Mouse (Mus musculus): Measurements from ENCODE around the gene Usp47. TPM values are rescaled to one million over a fixed set of nuclear protein-coding genes. Genes with fewer than 3 reads are reported as not detected.
A peak's percentile ranks its signal among the peaks of the same experiment; 100 is the strongest.

Usp47 gene
- 68.0 and 79.8 TPM in 2 replicates for polyA plus RNA-seq (2015; fragmentation: Nextera tagmentation; extraction: Ambion mirVana)

- Histone ChIP-seq H3K9me3 (no peaks in the 10 kb centered on the region), H3K27ac (replicated peaks) (peak within 1 kb of the TSS; percentile 99), H3K4me1 (replicated peaks) (peaks cover 46% of the 10 kb centered on the region), H3K4me2 (peak within 1 kb of the TSS; percentile 91), H3K4me3 (peak within 1 kb of the TSS; percentile 92), H3K36me3 (no peaks in the 10 kb centered on the region), H3K27me3 (no peaks in the 10 kb centered on the region), H3K9ac (peak within 1 kb of the TSS; percentile 100)
- 0% methylated on average over 44 of the region's 54 CpGs for WGBS
- ATAC-seq (ENCODE audit: low read depth), result peak; percentile 95
Observed at GRCm38 (mm10) chr7:112023150-112023600, at the start of gene Usp47. Usp47 (plus strand) TSS chr7:112023504.

GRCm38 (mm10) chr7:111976401-111976800, 46.9 kb upstream of the Usp47 start:
- ATAC-seq (ENCODE audit: low read depth), result no peak
- Histone ChIP-seq H3K27me3 (no peaks in the 10 kb centered on the region), H3K4me1 (replicated peaks) (no peaks in the 10 kb centered on the region), H3K27ac (replicated peaks) (no peak overlapping the region), H3K9ac (no peak overlapping the region), H3K4me2 (no peak overlapping the region), H3K9me3 (no peaks in the 10 kb centered on the region), H3K36me3 (no peaks in the 10 kb centered on the region), H3K4me3 (no peak overlapping the region)
- 78% methylated on average over 2 of the region's 2 CpGs for WGBS

GRCm38 (mm10) chr7:111977871-111978270, 45.4 kb upstream of the Usp47 start:
- WGBS, result 93% methylated on average over 3 of the region's 3 CpGs
- no peak for ATAC-seq (ENCODE audit: low read depth)
- no peak overlapping the region for H3K9ac ChIP-seq
- H3K4me2 ChIP-seq, result no peak overlapping the region
- H3K36me3 ChIP-seq, result no peaks in the 10 kb centered on the region
- no peak overlapping the region for H3K27ac ChIP-seq (replicated peaks)
- no peaks in the 10 kb centered on the region for H3K4me1 ChIP-seq (replicated peaks)
- H3K9me3 ChIP-seq, result no peaks in the 10 kb centered on the region
- H3K4me3 ChIP-seq, result no peak overlapping the region
- H3K27me3 ChIP-seq, result no peaks in the 10 kb centered on the region

- H3K9ac ChIP-seq, result no peak overlapping the region
- 95% methylated on average over 15 of the region's 15 CpGs for WGBS
- H3K27ac ChIP-seq (replicated peaks), result no peak overlapping the region
- H3K4me2 ChIP-seq, result no peak overlapping the region
- H3K36me3 ChIP-seq, result no peaks in the 10 kb centered on the region
- no peaks in the 10 kb centered on the region for H3K27me3 ChIP-seq
- H3K9me3 ChIP-seq, result no peaks in the 10 kb centered on the region
- no peaks in the 10 kb centered on the region for H3K4me1 ChIP-seq (replicated peaks)
- H3K4me3 ChIP-seq, result no peak overlapping the region
- no peak for ATAC-seq (ENCODE audit: low read depth)
Observed at GRCm38 (mm10) chr7:111982296-111982695, 41.0 kb upstream of the Usp47 start.

GRCm38 (mm10) chr7:111984530-111984929, 38.8 kb upstream of the Usp47 start:
- no peaks in the 10 kb centered on the region for H3K9me3 ChIP-seq
- H3K4me2 ChIP-seq, result no peak overlapping the region
- H3K4me1 ChIP-seq (replicated peaks), result no peaks in the 10 kb centered on the region
- no peak overlapping the region for H3K4me3 ChIP-seq
- H3K36me3 ChIP-seq, result no peaks in the 10 kb centered on the region
- ATAC-seq (ENCODE audit: low read depth), result no peak
- no peaks in the 10 kb centered on the region for H3K27me3 ChIP-seq
- no peak overlapping the region for H3K9ac ChIP-seq
- WGBS, result 98% methylated on average over 3 of the region's 3 CpGs
- no peak overlapping the region for H3K27ac ChIP-seq (replicated peaks)

- Histone ChIP-seq H3K9ac (no peak overlapping the region), H3K27me3 (no peaks in the 10 kb centered on the region), H3K27ac (replicated peaks) (no peak overlapping the region), H3K9me3 (no peaks in the 10 kb centered on the region), H3K4me3 (no peak overlapping the region), H3K4me1 (replicated peaks) (no peaks in the 10 kb centered on the region), H3K36me3 (no peaks in the 10 kb centered on the region), H3K4me2 (no peak overlapping the region)
- ATAC-seq (ENCODE audit: low read depth), result no peak
- WGBS, result 82% methylated on average over 4 of the region's 4 CpGs
Observed at GRCm38 (mm10) chr7:111985266-111985665, 38.0 kb upstream of the Usp47 start.

- Histone ChIP-seq H3K9me3 (no peaks in the 10 kb centered on the region), H3K4me2 (no peak overlapping the region), H3K27ac (replicated peaks) (no peak overlapping the region), H3K4me1 (replicated peaks) (no peaks in the 10 kb centered on the region), H3K36me3 (no peaks in the 10 kb centered on the region), H3K27me3 (no peaks in the 10 kb centered on the region), H3K9ac (no peak overlapping the region), H3K4me3 (no peak overlapping the region)
- ATAC-seq (ENCODE audit: low read depth), result no peak
- WGBS, result 85% methylated on average over 3 of the region's 3 CpGs
Observed at GRCm38 (mm10) chr7:111986906-111987305, 36.4 kb upstream of the Usp47 start.

GRCm38 (mm10) chr7:111997441-111997840, 25.9 kb upstream of the Usp47 start:
- H3K36me3 ChIP-seq, result no peaks in the 10 kb centered on the region
- H3K4me3 ChIP-seq, result no peak overlapping the region
- peaks cover 17% of the 10 kb centered on the region; the same call in 1 of the 2 replicates for H3K9me3 ChIP-seq
- H3K27me3 ChIP-seq, result no peaks in the 10 kb centered on the region
- no peak for ATAC-seq (ENCODE audit: low read depth)
- 0 out of 2 replicates have a peak, but pooled peaks cover 4% of the 10 kb centered on the region for H3K4me1 ChIP-seq (replicated peaks)
- WGBS, result 82% methylated on average over 2 of the region's 2 CpGs
- H3K27ac ChIP-seq (replicated peaks), result no peak overlapping the region
- H3K9ac ChIP-seq, result no peak overlapping the region
- no peak overlapping the region for H3K4me2 ChIP-seq

GRCm38 (mm10) chr7:111998446-111999004, 24.8 kb upstream of the Usp47 start:
- Histone ChIP-seq H3K36me3 (no peaks in the 10 kb centered on the region), H3K9ac (no peak overlapping the region), H3K9me3 (peaks cover 17% of the 10 kb centered on the region; the same call in 1 of the 2 replicates), H3K27me3 (no peaks in the 10 kb centered on the region), H3K4me3 (no peak overlapping the region), H3K4me2 (no peak overlapping the region), H3K4me1 (replicated peaks) (0 out of 2 replicates have a peak, but pooled peaks cover 4% of the 10 kb centered on the region), H3K27ac (replicated peaks) (no peak overlapping the region)
- 51% methylated on average over 6 of the region's 6 CpGs for WGBS
- ATAC-seq (ENCODE audit: low read depth), result no peak

GRCm38 (mm10) chr7:111999376-111999775, 23.9 kb upstream of the Usp47 start:
- no peak for ATAC-seq (ENCODE audit: low read depth)
- peaks cover 17% of the 10 kb centered on the region; the same call in 1 of the 2 replicates for H3K9me3 ChIP-seq
- H3K27me3 ChIP-seq, result no peaks in the 10 kb centered on the region
- no peak overlapping the region for H3K27ac ChIP-seq (replicated peaks)
- H3K4me2 ChIP-seq, result no peak overlapping the region
- H3K36me3 ChIP-seq, result no peaks in the 10 kb centered on the region
- H3K9ac ChIP-seq, result no peak overlapping the region
- no peak overlapping the region for H3K4me3 ChIP-seq
- 0 out of 2 replicates have a peak, but pooled peaks cover 4% of the 10 kb centered on the region for H3K4me1 ChIP-seq (replicated peaks)

- no peak for ATAC-seq (ENCODE audit: low read depth)
- no peaks in the 10 kb centered on the region for H3K36me3 ChIP-seq
- no peak overlapping the region for H3K4me3 ChIP-seq
Observed at GRCm38 (mm10) chr7:112000166-112000565, 23.1 kb upstream of the Usp47 start.

GRCm38 (mm10) chr7:112010511-112010910, 12.8 kb upstream of the Usp47 start:
- Histone ChIP-seq H3K27me3 (no peaks in the 10 kb centered on the region), H3K9me3 (no peaks in the 10 kb centered on the region), H3K36me3 (no peaks in the 10 kb centered on the region), H3K9ac (no peak overlapping the region), H3K27ac (replicated peaks) (no peak overlapping the region), H3K4me2 (no peak overlapping the region), H3K4me1 (replicated peaks) (no peaks in the 10 kb centered on the region), H3K4me3 (no peak overlapping the region)
- no peak for ATAC-seq (ENCODE audit: low read depth)
- 75% methylated on average over 2 of the region's 2 CpGs for WGBS

More at GRCm38 (mm10) chr7:112000166-112000565, 23.1 kb upstream of the Usp47 start:
- Histone ChIP-seq H3K9me3 (peaks cover 17% of the 10 kb centered on the region; the same call in 1 of the 2 replicates), H3K27me3 (no peaks in the 10 kb centered on the region), H3K27ac (replicated peaks) (no peak overlapping the region), H3K4me1 (replicated peaks) (0 out of 2 replicates have a peak, but pooled peaks cover 4% of the 10 kb centered on the region), H3K9ac (no peak overlapping the region), H3K4me2 (no peak overlapping the region)
- 86% methylated on average over 1 of the region's 1 CpGs for WGBS

- H3K9me3 ChIP-seq, result no peaks in the 10 kb centered on the region
- 80% methylated on average over 4 of the region's 4 CpGs for WGBS
Observed at GRCm38 (mm10) chr7:112010976-112011375, 12.3 kb upstream of the Usp47 start.

More at GRCm38 (mm10) chr7:112010976-112011375, 12.3 kb upstream of the Usp47 start:
- Histone ChIP-seq H3K4me3 (no peak overlapping the region), H3K4me1 (replicated peaks) (no peaks in the 10 kb centered on the region), H3K36me3 (no peaks in the 10 kb centered on the region), H3K27me3 (no peaks in the 10 kb centered on the region), H3K27ac (replicated peaks) (no peak overlapping the region), H3K9ac (no peak overlapping the region), H3K4me2 (no peak overlapping the region)
- ATAC-seq (ENCODE audit: low read depth), result no peak

Measured in neural tube, embryonic 13.5 days (tissue).